Mouse (Mus musculus): ENCODE measurements around the gene Gm10570. TPM values are rescaled to one million over a fixed set of nuclear protein-coding genes. Genes with fewer than 3 reads are reported as not detected.

Gm10570 gene
- polyA plus RNA-seq, 1 experiment, result not detected

GRCm38 (mm10) chr4:130323165-130323564 is 14.7 kb upstream of the Gm10570 start:
- H3K27ac ChIP-seq (ENCODE audit: insufficient read depth, low read length), result no peak overlapping the region
- H3K4me1 ChIP-seq (ENCODE audit: control insufficient read depth, insufficient read depth, low read length), result 0 out of 2 replicates have a peak, but pooled peaks cover 4% of the 10 kb centered on the region
- TF ChIP-seq POLR2A (IDR thresholded peaks at IDR 0.05; ENCODE audit: low read depth, low read length), result no peak
- no peak for TF ChIP-seq CTCF (IDR thresholded peaks at IDR 0.05; ENCODE audit: borderline replicate concordance, insufficient read depth, low read length)
- no peak overlapping the region for H3K4me3 ChIP-seq (ENCODE audit: insufficient read depth, low read length)

GRCm38 (mm10) chr4:130322567-130322966 is 14.1 kb upstream of the Gm10570 start:
- Histone ChIP-seq H3K27ac (ENCODE audit: insufficient read depth, low read length) (no peak overlapping the region), H3K4me3 (ENCODE audit: insufficient read depth, low read length) (no peak overlapping the region), H3K4me1 (ENCODE audit: control insufficient read depth, insufficient read depth, low read length) (0 out of 2 replicates have a peak, but pooled peaks cover 4% of the 10 kb centered on the region)
- TF ChIP-seq CTCF (IDR thresholded peaks at IDR 0.05; ENCODE audit: borderline replicate concordance, insufficient read depth, low read length) (no peak), POLR2A (IDR thresholded peaks at IDR 0.05; ENCODE audit: low read depth, low read length) (no peak)

- no peak for TF ChIP-seq POLR2A (IDR thresholded peaks at IDR 0.05; ENCODE audit: low read depth, low read length)
- no peak for TF ChIP-seq CTCF (IDR thresholded peaks at IDR 0.05; ENCODE audit: borderline replicate concordance, insufficient read depth, low read length)
- Histone ChIP-seq H3K4me3 (ENCODE audit: insufficient read depth, low read length) (no peak overlapping the region), H3K4me1 (ENCODE audit: control insufficient read depth, insufficient read depth, low read length) (0 out of 2 replicates have a peak, but pooled peaks cover 4% of the 10 kb centered on the region), H3K27ac (ENCODE audit: insufficient read depth, low read length) (no peak overlapping the region)
Observed at GRCm38 (mm10) chr4:130321640-130322039, 13.2 kb upstream of the Gm10570 start.

GRCm38 (mm10) chr4:130319564-130319963 is 11.1 kb upstream of the Gm10570 start:
- H3K27ac ChIP-seq (ENCODE audit: insufficient read depth, low read length), result no peak overlapping the region
- peaks cover 9% of the 10 kb centered on the region for H3K4me1 ChIP-seq (ENCODE audit: control insufficient read depth, insufficient read depth, low read length)
- no peak overlapping the region for H3K4me3 ChIP-seq (ENCODE audit: insufficient read depth, low read length)
- no peak for TF ChIP-seq POLR2A (IDR thresholded peaks at IDR 0.05; ENCODE audit: low read depth, low read length)
- TF ChIP-seq CTCF (IDR thresholded peaks at IDR 0.05; ENCODE audit: borderline replicate concordance, insufficient read depth, low read length), result no peak

- Histone ChIP-seq H3K4me3 (ENCODE audit: insufficient read depth, low read length) (no peak overlapping the region), H3K4me1 (ENCODE audit: control insufficient read depth, insufficient read depth, low read length) (peaks cover 9% of the 10 kb centered on the region), H3K27ac (ENCODE audit: insufficient read depth, low read length) (no peak overlapping the region)
- TF ChIP-seq CTCF (IDR thresholded peaks at IDR 0.05; ENCODE audit: borderline replicate concordance, insufficient read depth, low read length), result no peak
- TF ChIP-seq POLR2A (IDR thresholded peaks at IDR 0.05; ENCODE audit: low read depth, low read length), result no peak
Observed at GRCm38 (mm10) chr4:130318122-130318521, 9.6 kb upstream of the Gm10570 start.

- no peak overlapping the region for H3K4me3 ChIP-seq (ENCODE audit: insufficient read depth, low read length)
- no peak overlapping the region for H3K27ac ChIP-seq (ENCODE audit: insufficient read depth, low read length)
- peaks cover 9% of the 10 kb centered on the region for H3K4me1 ChIP-seq (ENCODE audit: control insufficient read depth, insufficient read depth, low read length)
- TF ChIP-seq CTCF (IDR thresholded peaks at IDR 0.05; ENCODE audit: borderline replicate concordance, insufficient read depth, low read length) (no peak), POLR2A (IDR thresholded peaks at IDR 0.05; ENCODE audit: low read depth, low read length) (no peak)
Observed at GRCm38 (mm10) chr4:130316691-130317090, 8.2 kb upstream of the Gm10570 start.

- H3K27ac ChIP-seq (ENCODE audit: insufficient read depth, low read length), result no peak overlapping the region
- peaks cover 9% of the 10 kb centered on the region for H3K4me1 ChIP-seq (ENCODE audit: control insufficient read depth, insufficient read depth, low read length)
- TF ChIP-seq CTCF (IDR thresholded peaks at IDR 0.05; ENCODE audit: borderline replicate concordance, insufficient read depth, low read length) (no peak), POLR2A (IDR thresholded peaks at IDR 0.05; ENCODE audit: low read depth, low read length) (no peak)
- no peak overlapping the region for H3K4me3 ChIP-seq (ENCODE audit: insufficient read depth, low read length)
Observed at GRCm38 (mm10) chr4:130315771-130316527, 7.5 kb upstream of the Gm10570 start.

GRCm38 (mm10) chr4:130313552-130313951 is 5.1 kb upstream of the Gm10570 start:
- TF ChIP-seq CTCF (IDR thresholded peaks at IDR 0.05; ENCODE audit: borderline replicate concordance, insufficient read depth, low read length) (no peak), POLR2A (IDR thresholded peaks at IDR 0.05; ENCODE audit: low read depth, low read length) (no peak)
- peaks cover 5% of the 10 kb centered on the region for H3K4me1 ChIP-seq (ENCODE audit: control insufficient read depth, insufficient read depth, low read length)

GRCm38 (mm10) chr4:130312526-130312925 is 4.1 kb upstream of the Gm10570 start:
- TF ChIP-seq POLR2A (IDR thresholded peaks at IDR 0.05; ENCODE audit: low read depth, low read length), result no peak
- no peak for TF ChIP-seq CTCF (IDR thresholded peaks at IDR 0.05; ENCODE audit: borderline replicate concordance, insufficient read depth, low read length)
- Histone ChIP-seq H3K4me1 (ENCODE audit: control insufficient read depth, insufficient read depth, low read length) (peaks cover 5% of the 10 kb centered on the region), H3K4me3 (ENCODE audit: insufficient read depth, low read length) (no peak overlapping the region), H3K27ac (ENCODE audit: insufficient read depth, low read length) (no peak overlapping the region)

More at GRCm38 (mm10) chr4:130313552-130313951, 5.1 kb upstream of the Gm10570 start:
- Histone ChIP-seq H3K4me3 (ENCODE audit: insufficient read depth, low read length) (no peak overlapping the region), H3K27ac (ENCODE audit: insufficient read depth, low read length) (no peak overlapping the region)

- no peaks in the 10 kb centered on the region; the same call in 1 of the 2 replicates for H3K4me1 ChIP-seq (ENCODE audit: control insufficient read depth, insufficient read depth, low read length)
- peak overlapping the region; percentile 51 for H3K4me3 ChIP-seq (ENCODE audit: insufficient read depth, low read length)
- no peak for TF ChIP-seq POLR2A (IDR thresholded peaks at IDR 0.05; ENCODE audit: low read depth, low read length)
- TF ChIP-seq CTCF (IDR thresholded peaks at IDR 0.05; ENCODE audit: borderline replicate concordance, insufficient read depth, low read length), result no peak
- H3K27ac ChIP-seq (ENCODE audit: insufficient read depth, low read length), result no peak overlapping the region
Observed at GRCm38 (mm10) chr4:130309254-130309653, 780 bp upstream of the Gm10570 start.

Measured in embryonic fibroblast, embryonic 13.5 days (primary cell).